Mouse (Mus musculus) CH12.LX (cell line): ENCODE data around the gene Tmtc1.

ENCODE experiments used
- MAX ChIP-seq: IDR thresholded peaks from 2 replicates; pipeline ENCODE4 v1.6.1; 2011; ENCODE audit warnings: low read length, improper control_type of control experiment
- POLR2A ChIP-seq: IDR thresholded peaks from 2 replicates; pipeline ENCODE4 v1.6.1; 2011; ENCODE audit warnings: low read depth, mild to moderate bottlenecking, improper control_type of control experiment, low read length
- POLR2AphosphoS2 ChIP-seq: IDR thresholded peaks from 2 replicates; pipeline ENCODE4 v1.6.1; 2011; ENCODE audit warnings: low read depth, low read length, improper control_type of control experiment
- SIN3A ChIP-seq: IDR thresholded peaks from 2 replicates; pipeline ENCODE4 v1.6.1; 2012; ENCODE audit warnings: low read length, improper control_type of control experiment, inconsistent platforms
- USF1 ChIP-seq: IDR thresholded peaks from 2 replicates; pipeline ENCODE4 v1.6.1; 2014; ENCODE audit warnings: low read depth, mild to moderate bottlenecking, inconsistent platforms, low read length, improper control_type of control experiment
- ZC3H11A ChIP-seq: IDR thresholded peaks from 2 replicates; pipeline ENCODE4 v1.6.1; 2012; ENCODE audit warnings: low read depth, mild to moderate bottlenecking, inconsistent platforms, low read length, improper control_type of control experiment

- TF ChIP-seq SIN3A (no peak), ZC3H11A (no peak), USF1 (no peak), POLR2A (no peak), POLR2AphosphoS2 (no peak), MAX (no peak)
Observed at GRCm38 (mm10) chr6:148491849-148492248, 47.7 kb upstream of the Tmtc1 start.
